Mouse (Mus musculus) left cerebral cortex, postnatal 10 days (tissue): ENCODE measurements around the gene Sprn. TPM values are rescaled to one million over a fixed set of nuclear protein-coding genes. Genes with fewer than 3 reads are reported as not detected.

Experiments
- DNase-seq, 2 experiments: peaks; one replicate each; pipeline ENCODE4 v3.0.0; 2021 to 2022; ENCODE audit warnings: low spot score in 2 of 2, mixed read lengths in 1 of 2; ENCODE audit errors: extremely low spot score in 1 of 2
- intact Hi-C: fragments of 180-260 bp; cut with DNase I; formaldehyde crosslinking; loops from one replicate; pipeline ENCODE4 v1.15.1; 2025
- total RNA-seq, 2 experiments: library from RNA; stranded (reverse); gene quantifications; 2 replicates each; pipeline ENCODE4 v1.2.3; 2021

Gene Sprn
- total RNA-seq, 2 experiments from 2014 or later = 172 to 178 TPM

GRCm38 (mm10) chr7:140116329-140117054 is 38.2 kb downstream of the Sprn start, which contains the start of gene Echs1:
Echs1 (minus strand) TSS chr7:140116476.
- intact Hi-C loops = loop anchor here (5.0 kb wide), 1 partner anchor 34 kb away; the partner anchor contains the start of gene Caly
- DNase-seq = peak; percentile 72 to 93

DNA sequence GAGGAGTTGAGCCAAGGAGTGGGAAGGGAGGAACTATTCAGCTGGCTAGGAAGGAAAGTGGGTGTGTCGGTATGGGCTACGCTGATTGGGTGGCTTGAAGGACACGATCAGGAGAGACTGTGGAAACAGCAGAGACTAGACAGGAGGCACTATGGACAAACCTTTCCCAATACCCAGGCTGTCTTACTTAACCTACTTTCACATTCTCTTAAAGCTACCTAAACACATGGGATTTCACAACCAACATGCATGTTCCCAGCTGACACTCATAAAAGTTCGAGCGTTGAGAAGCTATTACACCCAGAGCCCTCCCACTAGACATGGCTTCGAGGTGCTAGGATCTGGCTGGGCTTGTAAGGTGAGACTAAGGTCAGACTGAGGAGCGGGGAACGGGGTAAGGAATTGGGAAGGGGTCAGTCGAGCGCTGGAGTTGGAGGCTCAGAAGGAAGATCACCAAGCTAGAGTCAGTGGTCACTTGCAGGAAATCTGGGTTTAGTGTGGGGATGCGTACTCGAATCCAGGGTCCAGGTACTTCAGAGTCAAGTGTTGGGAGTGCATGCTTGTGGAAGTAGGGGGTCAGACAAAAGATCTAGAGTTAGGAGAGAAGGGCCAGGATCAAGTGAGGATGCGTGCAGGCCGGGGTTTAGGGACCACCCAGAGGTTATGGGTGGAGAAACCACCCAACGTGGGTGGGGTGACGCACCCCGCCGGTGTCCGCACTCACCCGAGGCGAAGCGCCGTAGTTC is 38.9 kb downstream of the Sprn start, which contains the start of gene Paox:
Paox (plus strand) TSS at position 217 of the 746 bp plus-strand sequence.
- peak; percentile 39 to 47 for DNase-seq
- intact Hi-C loops = loop anchor here (5.0 kb wide), 1 partner anchor 33 kb away; the partner anchor contains the start of gene Caly

DNA sequence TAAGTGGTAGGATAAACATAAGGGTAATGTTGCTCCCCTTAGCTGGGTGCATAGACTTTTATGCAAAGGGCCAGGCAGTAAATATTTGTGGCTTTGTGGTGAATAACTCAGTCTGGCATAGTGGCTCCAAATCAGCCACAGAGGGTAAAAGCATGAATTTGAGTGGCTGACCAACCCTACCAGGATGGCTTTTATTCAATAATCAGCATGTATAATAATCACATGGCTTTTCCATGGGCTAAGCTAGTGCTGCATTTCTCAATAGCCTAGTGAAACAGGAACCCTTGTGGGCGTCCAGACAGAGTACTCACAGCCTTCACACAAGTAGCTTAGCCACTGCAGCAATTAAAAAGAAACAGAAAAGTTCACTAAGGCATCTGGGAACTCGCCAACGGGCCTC is 42.7 kb downstream of the Sprn start:
- DNase-seq = no peak
- intact Hi-C loops = no loop called here

DNA sequence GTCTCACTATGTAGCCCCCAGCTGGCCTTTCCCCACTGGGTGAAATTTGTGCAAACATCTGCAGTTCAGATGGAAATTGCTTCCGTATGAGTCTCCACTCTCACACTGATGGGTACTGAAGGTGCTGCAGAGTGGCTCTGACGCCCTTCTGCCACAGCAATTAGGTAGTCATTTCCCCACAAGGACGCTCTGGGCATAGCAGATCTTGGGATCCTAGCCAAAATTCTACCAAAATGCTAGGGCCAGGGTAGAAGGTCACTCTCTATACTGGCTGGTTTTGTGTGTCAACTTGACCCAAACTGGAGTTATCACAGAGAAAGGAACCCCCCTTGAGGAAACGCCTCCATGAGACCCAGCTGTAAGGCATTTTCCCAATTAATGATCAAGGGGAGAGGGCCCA is 50.7 kb downstream of the Sprn start:
- intact Hi-C loops = no loop called here
- no peak for DNase-seq

GRCm38 (mm10) chr7:140101993-140102860 is 52.5 kb downstream of the Sprn start, which contains the start of gene Fuom:
Fuom (minus strand) TSS chr7:140102441.
- intact Hi-C loops = no loop called here
- peak; percentile 73 to 89 for DNase-seq

GRCm38 (mm10) chr7:140101498-140101897 is 53.2 kb downstream of the Sprn start:
- DNase-seq = no peak
- intact Hi-C loops = no loop called here

Other genes starting within 250 kb of the Sprn start
- not detected for gene Utf1, start 211.1 kb downstream of the Sprn start, total RNA-seq
- gene 6430531B16Rik, start 176.1 kb downstream of the Sprn start, total RNA-seq = under 1 TPM; 0.39 to 0.55 TPM
- gene Adam8, start 162.3 kb downstream of the Sprn start, total RNA-seq = under 1 TPM; 0.81 to 0.89 TPM
- gene Zfp511, start 118.5 kb downstream of the Sprn start, total RNA-seq = 10 to 100 TPM; 23.8 to 26.9 TPM
- gene Tubgcp2, start 118.2 kb downstream of the Sprn start, total RNA-seq = 10 to 100 TPM; 40.9 to 44.2 TPM
- under 1 TPM; 0.22 to 0.47 TPM for gene Msx3, start 105.8 kb downstream of the Sprn start, total RNA-seq
- 100 to 1,000 TPM; 222 to 234 TPM for gene Caly, start 72.3 kb downstream of the Sprn start, total RNA-seq
- not detected for gene Prap1, start 61.5 kb downstream of the Sprn start, total RNA-seq
- 10 to 100 TPM; 22.6 to 30.0 TPM for gene Fuom, start 52.4 kb downstream of the Sprn start, total RNA-seq
- 1 to 10 TPM; 6.5 to 9.4 TPM for gene Paox, start 39.1 kb downstream of the Sprn start, total RNA-seq
- gene Echs1, start 38.4 kb downstream of the Sprn start, total RNA-seq = 10 to 100 TPM; 57.3 to 57.5 TPM
- gene Mtg1, start 17.3 kb downstream of the Sprn start, total RNA-seq = 10 to 100 TPM; 21.3 to 29.2 TPM
- not detected for gene Olfr522, start 9.9 kb upstream of the Sprn start, total RNA-seq
- not detected for gene Olfr523, start 18.3 kb upstream of the Sprn start, total RNA-seq
- gene Olfr524, start 51.1 kb upstream of the Sprn start, total RNA-seq = not detected
- gene Cd163l1, start 63.4 kb upstream of the Sprn start, total RNA-seq = under 1 TPM; 0.26 to 0.36 TPM
- gene 5830411N06Rik, start 92.4 kb upstream of the Sprn start, total RNA-seq = under 1 TPM in 1 of 2 experiments, not detected in 1; 0.06 TPM
- gene Olfr525, start 166.0 kb upstream of the Sprn start, total RNA-seq = not detected
- gene Olfr527, start 179.1 kb upstream of the Sprn start, total RNA-seq = not detected
- gene Olfr60, start 206.8 kb upstream of the Sprn start, total RNA-seq = not detected
- not detected for gene Olfr530, start 221.5 kb upstream of the Sprn start, total RNA-seq
- gene Olfr531, start 248.0 kb upstream of the Sprn start, total RNA-seq = not detected